Mouse (Mus musculus): ENCODE data around the gene Vps16. TPM values are rescaled to one million over a fixed set of nuclear protein-coding genes. Genes with fewer than 3 reads are reported as not detected.

The Vps16 gene
- polyA plus RNA-seq, 1 experiment: 121 TPM

DNA sequence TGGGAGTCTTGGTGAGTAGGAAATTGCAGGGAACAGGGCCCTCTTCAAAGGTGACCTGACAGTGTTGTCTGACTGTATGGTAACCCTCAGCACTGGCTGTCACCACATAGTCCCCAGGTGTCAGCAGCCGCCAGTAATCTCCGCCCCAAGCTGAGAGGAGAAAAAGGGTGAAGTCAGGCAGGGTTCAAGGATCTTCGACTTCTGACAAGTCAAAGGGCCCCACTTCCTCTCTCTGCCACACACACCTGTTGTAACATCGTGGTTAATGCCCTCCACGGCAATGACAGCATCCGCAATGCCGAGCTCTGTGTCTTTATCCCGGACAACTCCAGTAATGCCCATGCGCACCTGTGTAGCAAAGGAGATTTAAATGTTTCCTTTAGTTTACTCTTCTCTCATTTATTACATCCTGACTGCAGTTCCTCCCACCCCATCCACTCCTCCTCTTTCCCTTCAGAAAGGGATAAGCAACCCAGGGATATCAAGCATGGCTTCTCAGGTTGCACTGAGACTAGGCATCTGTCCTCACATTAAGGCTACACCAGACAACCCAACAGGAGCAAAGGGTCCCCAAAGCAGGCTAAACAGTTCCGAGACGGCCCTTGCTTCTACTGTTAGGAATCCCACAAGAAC, 33.0 kb upstream of the Vps16 start:
- Histone ChIP-seq H3K27me3 (ENCODE audit: control insufficient read depth, insufficient read depth, low read length, poor library complexity, severe bottlenecking) (no peaks in the 10 kb centered on the region), H3K36me3 (ENCODE audit: control insufficient read depth, insufficient read depth, low read length, poor library complexity, severe bottlenecking) (no peaks in the 10 kb centered on the region), H3K4me1 (ENCODE audit: control insufficient read depth, insufficient read depth, low read length) (no peaks in the 10 kb centered on the region), H3K4me3 (ENCODE audit: low read depth, low read length) (no peak overlapping the region), H3K9ac (ENCODE audit: low read depth, poor library complexity, severe bottlenecking) (no peak overlapping the region), H3K9me3 (replicated peaks; ENCODE audit: control insufficient read depth, insufficient read depth, low read length, poor library complexity, severe bottlenecking) (no peaks in the 10 kb centered on the region), H3K27ac (ENCODE audit: insufficient read depth, low read length) (no peak overlapping the region)
- TF ChIP-seq EP300 (IDR thresholded peaks at IDR 0.05; ENCODE audit: insufficient read depth, low read depth, low read length): no peak
- no peak for TF ChIP-seq CTCF (IDR thresholded peaks at IDR 0.05; ENCODE audit: low read depth, low read length)
- TF ChIP-seq POLR2A (IDR thresholded peaks at IDR 0.05; ENCODE audit: insufficient read depth, low read length): no peak

DNA sequence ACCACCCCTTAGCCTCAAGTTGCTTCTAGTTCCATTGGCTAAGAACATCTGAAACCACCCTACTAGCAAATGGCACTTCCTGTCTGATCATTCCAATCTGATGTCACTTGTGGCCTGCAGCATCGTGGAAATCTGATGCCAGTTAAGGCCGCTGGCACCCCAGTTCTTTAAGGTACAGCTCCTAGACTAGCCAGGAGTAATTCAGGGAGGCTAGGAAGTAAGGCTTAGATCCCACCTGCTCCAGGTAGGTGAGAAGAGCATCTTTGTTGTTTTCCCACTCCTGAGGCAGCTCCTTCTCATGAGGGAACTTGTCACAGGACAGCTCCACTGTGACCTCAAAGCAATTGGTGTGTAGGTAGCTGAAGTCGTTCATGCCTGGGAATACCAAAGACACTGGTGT, 31.3 kb upstream of the Vps16 start:
- Histone ChIP-seq H3K4me3 (ENCODE audit: low read depth, low read length) (no peak overlapping the region), H3K36me3 (ENCODE audit: control insufficient read depth, insufficient read depth, low read length, poor library complexity, severe bottlenecking) (no peaks in the 10 kb centered on the region), H3K4me1 (ENCODE audit: control insufficient read depth, insufficient read depth, low read length) (no peaks in the 10 kb centered on the region), H3K9ac (ENCODE audit: low read depth, poor library complexity, severe bottlenecking) (no peak overlapping the region), H3K9me3 (replicated peaks; ENCODE audit: control insufficient read depth, insufficient read depth, low read length, poor library complexity, severe bottlenecking) (no peaks in the 10 kb centered on the region), H3K27ac (ENCODE audit: insufficient read depth, low read length) (no peak overlapping the region), H3K27me3 (ENCODE audit: control insufficient read depth, insufficient read depth, low read length, poor library complexity, severe bottlenecking) (no peaks in the 10 kb centered on the region)
- TF ChIP-seq EP300 (IDR thresholded peaks at IDR 0.05; ENCODE audit: insufficient read depth, low read depth, low read length): no peak
- TF ChIP-seq CTCF (IDR thresholded peaks at IDR 0.05; ENCODE audit: low read depth, low read length): no peak
- no peak for TF ChIP-seq POLR2A (IDR thresholded peaks at IDR 0.05; ENCODE audit: insufficient read depth, low read length)

DNA sequence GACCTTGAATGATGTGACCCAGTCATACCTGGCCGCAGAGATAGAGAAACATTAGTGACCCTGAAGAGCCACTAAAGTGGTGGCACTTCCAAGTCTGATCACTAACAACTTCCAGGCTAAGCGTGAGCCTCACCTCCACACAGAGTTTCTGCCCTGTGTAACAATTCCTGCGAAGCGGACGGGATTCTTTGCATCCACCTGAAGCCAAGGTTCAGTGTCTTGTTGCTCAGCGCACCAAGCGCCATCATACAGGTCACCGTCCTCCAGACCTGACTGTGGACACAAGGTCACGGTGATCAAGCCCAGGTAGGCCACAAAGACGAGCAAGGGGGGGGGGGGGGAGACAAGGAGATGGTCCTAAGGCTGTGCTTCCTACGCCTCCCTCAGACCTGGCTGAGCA, 28.4 kb upstream of the Vps16 start:
- Histone ChIP-seq H3K4me3 (ENCODE audit: low read depth, low read length) (no peak overlapping the region), H3K27ac (ENCODE audit: insufficient read depth, low read length) (no peak overlapping the region), H3K4me1 (ENCODE audit: control insufficient read depth, insufficient read depth, low read length) (no peaks in the 10 kb centered on the region), H3K27me3 (ENCODE audit: control insufficient read depth, insufficient read depth, low read length, poor library complexity, severe bottlenecking) (no peaks in the 10 kb centered on the region), H3K36me3 (ENCODE audit: control insufficient read depth, insufficient read depth, low read length, poor library complexity, severe bottlenecking) (no peaks in the 10 kb centered on the region), H3K9me3 (replicated peaks; ENCODE audit: control insufficient read depth, insufficient read depth, low read length, poor library complexity, severe bottlenecking) (peaks cover 11% of the 10 kb centered on the region), H3K9ac (ENCODE audit: low read depth, poor library complexity, severe bottlenecking) (no peak overlapping the region)
- no peak for TF ChIP-seq CTCF (IDR thresholded peaks at IDR 0.05; ENCODE audit: low read depth, low read length)
- TF ChIP-seq POLR2A (IDR thresholded peaks at IDR 0.05; ENCODE audit: insufficient read depth, low read length): no peak
- no peak for TF ChIP-seq EP300 (IDR thresholded peaks at IDR 0.05; ENCODE audit: insufficient read depth, low read depth, low read length)

DNA sequence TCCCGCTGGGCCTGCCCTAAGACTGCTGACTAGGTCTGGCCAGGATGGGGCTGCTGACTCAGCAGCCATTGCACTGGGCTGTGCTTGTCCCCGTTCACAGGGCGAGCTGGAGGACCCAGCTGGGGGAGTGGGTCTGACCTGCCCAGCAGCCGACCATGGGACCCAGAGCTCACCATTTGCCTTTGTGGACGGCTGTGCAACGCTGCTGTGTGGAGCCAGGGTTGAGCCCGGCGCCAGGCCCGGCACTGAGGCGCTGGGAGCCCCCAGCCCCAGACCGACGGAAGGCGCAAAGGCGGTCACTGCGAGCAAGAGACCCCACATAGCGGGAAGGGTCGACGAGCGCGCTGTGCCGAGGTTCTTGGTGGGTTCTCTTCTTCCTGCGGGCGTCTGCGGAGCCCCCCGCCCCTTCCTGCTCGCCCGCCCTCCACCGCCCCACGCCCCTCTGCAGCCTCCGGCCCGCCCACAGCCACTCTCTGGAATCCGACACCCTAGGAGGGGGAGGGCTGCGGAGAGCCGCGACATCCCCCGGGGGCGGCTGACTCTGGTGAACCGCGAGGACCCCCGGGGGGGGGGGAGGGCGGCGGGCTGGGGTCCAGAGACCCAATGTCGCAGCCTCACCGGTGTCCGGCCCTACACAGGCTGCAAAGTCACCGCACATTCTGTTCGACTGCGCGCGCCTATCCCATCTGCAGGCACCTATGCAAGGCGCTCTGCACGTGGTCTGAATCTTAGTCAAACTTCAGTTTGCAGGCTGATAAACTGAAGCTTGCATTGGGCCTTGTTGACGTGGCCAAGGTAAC, 26.8 kb upstream of the Vps16 start, which contains the start of gene Cpxm1:
Gene Cpxm1, minus strand, starts transcription at position 389 of the 800 bp plus-strand sequence.
- Histone ChIP-seq H3K27me3 (ENCODE audit: control insufficient read depth, insufficient read depth, low read length, poor library complexity, severe bottlenecking) (no peaks in the 10 kb centered on the region), H3K36me3 (ENCODE audit: control insufficient read depth, insufficient read depth, low read length, poor library complexity, severe bottlenecking) (no peaks in the 10 kb centered on the region), H3K9ac (ENCODE audit: low read depth, poor library complexity, severe bottlenecking) (peak within 1 kb of the TSS; percentile 20), H3K9me3 (replicated peaks; ENCODE audit: control insufficient read depth, insufficient read depth, low read length, poor library complexity, severe bottlenecking) (peaks cover 11% of the 10 kb centered on the region), H3K4me3 (ENCODE audit: low read depth, low read length) (peak within 1 kb of the TSS; percentile 52), H3K27ac (ENCODE audit: insufficient read depth, low read length) (no peak within 1 kb of the TSS), H3K4me1 (ENCODE audit: control insufficient read depth, insufficient read depth, low read length) (no peaks in the 10 kb centered on the region)
- TF ChIP-seq EP300 (IDR thresholded peaks at IDR 0.05; ENCODE audit: insufficient read depth, low read depth, low read length) (no peak), POLR2A (IDR thresholded peaks at IDR 0.05; ENCODE audit: insufficient read depth, low read length) (no peak), CTCF (IDR thresholded peaks at IDR 0.05; ENCODE audit: low read depth, low read length) (no peak)

DNA sequence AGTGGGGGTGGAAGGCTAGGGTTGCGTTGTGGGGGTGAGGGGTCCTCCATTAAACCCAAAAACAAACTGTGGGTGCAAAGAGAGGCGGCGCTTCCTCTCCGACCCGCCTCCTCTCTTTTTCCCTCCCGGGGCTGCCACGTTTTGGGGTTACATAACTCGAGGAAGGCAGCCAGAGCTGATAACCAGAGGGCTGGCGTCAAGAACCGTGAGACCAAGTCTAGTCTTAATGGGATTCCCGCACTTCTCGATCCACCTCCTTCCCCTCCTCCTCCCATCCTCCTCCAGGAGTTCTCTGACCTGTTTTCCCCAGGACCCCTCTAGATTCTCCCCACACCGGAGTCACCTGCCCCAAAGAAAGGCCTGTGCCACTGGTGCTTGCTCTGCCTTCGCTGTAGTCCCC, 26.0 kb upstream of the Vps16 start:
- no peaks in the 10 kb centered on the region for H3K27me3 ChIP-seq (ENCODE audit: control insufficient read depth, insufficient read depth, low read length, poor library complexity, severe bottlenecking)
- H3K9ac ChIP-seq (ENCODE audit: low read depth, poor library complexity, severe bottlenecking): peak overlapping the region; percentile 20
- H3K36me3 ChIP-seq (ENCODE audit: control insufficient read depth, insufficient read depth, low read length, poor library complexity, severe bottlenecking): no peaks in the 10 kb centered on the region
- H3K9me3 ChIP-seq (replicated peaks; ENCODE audit: control insufficient read depth, insufficient read depth, low read length, poor library complexity, severe bottlenecking): peaks cover 11% of the 10 kb centered on the region
- H3K4me1 ChIP-seq (ENCODE audit: control insufficient read depth, insufficient read depth, low read length): no peaks in the 10 kb centered on the region
- H3K27ac ChIP-seq (ENCODE audit: insufficient read depth, low read length): no peak overlapping the region
- TF ChIP-seq POLR2A (IDR thresholded peaks at IDR 0.05; ENCODE audit: insufficient read depth, low read length) (no peak), CTCF (IDR thresholded peaks at IDR 0.05; ENCODE audit: low read depth, low read length) (no peak), EP300 (IDR thresholded peaks at IDR 0.05; ENCODE audit: insufficient read depth, low read depth, low read length) (no peak)
- H3K4me3 ChIP-seq (ENCODE audit: low read depth, low read length): no peak overlapping the region; the same call in 1 of the 2 replicates

DNA sequence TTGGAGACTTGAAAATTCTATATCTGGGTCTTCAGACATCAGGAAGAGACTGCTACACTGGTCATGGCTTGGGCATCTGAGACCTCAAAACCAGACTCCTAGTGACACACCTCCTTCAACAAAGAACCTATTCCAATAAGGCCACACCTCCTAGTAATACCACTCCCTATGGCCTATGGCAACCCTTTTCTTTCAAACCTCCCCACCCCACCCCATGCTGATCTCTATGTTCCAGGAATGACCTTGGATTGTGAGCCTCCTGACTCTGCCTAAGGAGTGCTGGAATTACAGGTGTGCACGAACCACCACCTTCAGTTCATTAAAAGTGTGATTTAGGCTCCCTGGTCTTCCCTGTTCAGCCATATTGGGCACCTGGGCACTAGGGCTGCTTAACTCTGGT, 24.1 kb upstream of the Vps16 start:
- Histone ChIP-seq H3K9ac (ENCODE audit: low read depth, poor library complexity, severe bottlenecking) (no peak overlapping the region), H3K4me1 (ENCODE audit: control insufficient read depth, insufficient read depth, low read length) (no peaks in the 10 kb centered on the region), H3K27ac (ENCODE audit: insufficient read depth, low read length) (no peak overlapping the region), H3K27me3 (ENCODE audit: control insufficient read depth, insufficient read depth, low read length, poor library complexity, severe bottlenecking) (no peaks in the 10 kb centered on the region), H3K9me3 (replicated peaks; ENCODE audit: control insufficient read depth, insufficient read depth, low read length, poor library complexity, severe bottlenecking) (peaks cover 11% of the 10 kb centered on the region), H3K4me3 (ENCODE audit: low read depth, low read length) (no peak overlapping the region), H3K36me3 (ENCODE audit: control insufficient read depth, insufficient read depth, low read length, poor library complexity, severe bottlenecking) (no peaks in the 10 kb centered on the region)
- TF ChIP-seq POLR2A (IDR thresholded peaks at IDR 0.05; ENCODE audit: insufficient read depth, low read length) (no peak), EP300 (IDR thresholded peaks at IDR 0.05; ENCODE audit: insufficient read depth, low read depth, low read length) (no peak), CTCF (IDR thresholded peaks at IDR 0.05; ENCODE audit: low read depth, low read length) (no peak)

Measured in ES-Bruce4 (cell line).